Mouse (Mus musculus): ENCODE results near the gene Myf5. TPM values are rescaled to one million over a fixed set of nuclear protein-coding genes. Genes with fewer than 3 reads are reported as not detected.

Myf5 gene
- polyA plus RNA-seq, 1 experiment: not detected

GRCm38 (mm10) chr10:107502193-107502592 lies 16.3 kb upstream of the Myf5 start:
- 96% methylated on average over 7 of the region's 7 CpGs for WGBS
- no peak for TF ChIP-seq CTCF (IDR thresholded peaks at IDR 0.05; ENCODE audit: borderline replicate concordance, control insufficient read depth, extremely low read depth, insufficient read depth, low read length, poor library complexity)

GRCm38 (mm10) chr10:107499656-107500055 lies 13.7 kb upstream of the Myf5 start:
- DNase-seq: no peak
- H3K4me1 ChIP-seq (replicated peaks; ENCODE audit: control insufficient read depth, insufficient read depth, low read length): no peaks in the 10 kb centered on the region
- TF ChIP-seq POLR2A (IDR thresholded peaks at IDR 0.05; ENCODE audit: control insufficient read depth, extremely low read depth, insufficient read depth, low read length, poor library complexity) (no peak), CTCF (IDR thresholded peaks at IDR 0.05; ENCODE audit: borderline replicate concordance, control insufficient read depth, extremely low read depth, insufficient read depth, low read length, poor library complexity) (no peak)
- H3K4me3 ChIP-seq (ENCODE audit: control insufficient read depth, insufficient read depth, low read length): no peak overlapping the region
- no peaks in the 10 kb centered on the region for H3K36me3 ChIP-seq (ENCODE audit: control insufficient read depth, insufficient read depth, low read length)
- no peak overlapping the region for H3K27ac ChIP-seq (ENCODE audit: control insufficient read depth, insufficient read depth, low read length)
- no peaks in the 10 kb centered on the region for H3K27me3 ChIP-seq (ENCODE audit: control insufficient read depth, insufficient read depth, low read length)
- 89% methylated on average over 7 of the region's 7 CpGs for WGBS

More at GRCm38 (mm10) chr10:107502193-107502592, 16.3 kb upstream of the Myf5 start:
- Histone ChIP-seq H3K36me3 (ENCODE audit: control insufficient read depth, insufficient read depth, low read length) (no peaks in the 10 kb centered on the region), H3K27ac (ENCODE audit: control insufficient read depth, insufficient read depth, low read length) (no peak overlapping the region), H3K4me1 (replicated peaks; ENCODE audit: control insufficient read depth, insufficient read depth, low read length) (no peaks in the 10 kb centered on the region), H3K4me3 (ENCODE audit: control insufficient read depth, insufficient read depth, low read length) (no peak overlapping the region), H3K27me3 (ENCODE audit: control insufficient read depth, insufficient read depth, low read length) (no peaks in the 10 kb centered on the region)
- no peak for DNase-seq

GRCm38 (mm10) chr10:107496402-107496801 lies 10.5 kb upstream of the Myf5 start:
- DNase-seq: no peak
- Histone ChIP-seq H3K36me3 (ENCODE audit: control insufficient read depth, insufficient read depth, low read length) (no peaks in the 10 kb centered on the region), H3K27ac (ENCODE audit: control insufficient read depth, insufficient read depth, low read length) (no peak overlapping the region), H3K27me3 (ENCODE audit: control insufficient read depth, insufficient read depth, low read length) (no peaks in the 10 kb centered on the region), H3K4me3 (ENCODE audit: control insufficient read depth, insufficient read depth, low read length) (no peak overlapping the region), H3K4me1 (replicated peaks; ENCODE audit: control insufficient read depth, insufficient read depth, low read length) (no peaks in the 10 kb centered on the region)
- no peak for TF ChIP-seq POLR2A (IDR thresholded peaks at IDR 0.05; ENCODE audit: control insufficient read depth, extremely low read depth, insufficient read depth, low read length, poor library complexity)
- no peak for TF ChIP-seq CTCF (IDR thresholded peaks at IDR 0.05; ENCODE audit: borderline replicate concordance, control insufficient read depth, extremely low read depth, insufficient read depth, low read length, poor library complexity)
- 27% methylated on average over 1 of the region's 1 CpGs for WGBS

- 94% methylated on average over 6 of the region's 6 CpGs for WGBS
Observed at GRCm38 (mm10) chr10:107494568-107494967, 8.6 kb upstream of the Myf5 start, which contains the start of gene Myf6. TSS of gene Myf6 (minus strand) at chr10:107494737.

GRCm38 (mm10) chr10:107493580-107494474 lies 7.9 kb upstream of the Myf5 start:
- no peaks in the 10 kb centered on the region for H3K27me3 ChIP-seq (ENCODE audit: control insufficient read depth, insufficient read depth, low read length)
- no peak overlapping the region for H3K4me3 ChIP-seq (ENCODE audit: control insufficient read depth, insufficient read depth, low read length)
- no peaks in the 10 kb centered on the region for H3K36me3 ChIP-seq (ENCODE audit: control insufficient read depth, insufficient read depth, low read length)
- DNase-seq: no peak
- no peak overlapping the region for H3K27ac ChIP-seq (ENCODE audit: control insufficient read depth, insufficient read depth, low read length)
- TF ChIP-seq CTCF (IDR thresholded peaks at IDR 0.05; ENCODE audit: borderline replicate concordance, control insufficient read depth, extremely low read depth, insufficient read depth, low read length, poor library complexity): no peak
- TF ChIP-seq POLR2A (IDR thresholded peaks at IDR 0.05; ENCODE audit: control insufficient read depth, extremely low read depth, insufficient read depth, low read length, poor library complexity): no peak
- no peaks in the 10 kb centered on the region for H3K4me1 ChIP-seq (replicated peaks; ENCODE audit: control insufficient read depth, insufficient read depth, low read length)
- 57% methylated on average over 20 of the region's 20 CpGs for WGBS

More at GRCm38 (mm10) chr10:107494568-107494967, 8.6 kb upstream of the Myf5 start, which contains the start of gene Myf6:
- no peaks in the 10 kb centered on the region for H3K4me1 ChIP-seq (replicated peaks; ENCODE audit: control insufficient read depth, insufficient read depth, low read length)
- H3K27me3 ChIP-seq (ENCODE audit: control insufficient read depth, insufficient read depth, low read length): no peaks in the 10 kb centered on the region
- H3K27ac ChIP-seq (ENCODE audit: control insufficient read depth, insufficient read depth, low read length): no peak within 1 kb of the TSS
- no peaks in the 10 kb centered on the region for H3K36me3 ChIP-seq (ENCODE audit: control insufficient read depth, insufficient read depth, low read length)
- no peak for DNase-seq
- H3K4me3 ChIP-seq (ENCODE audit: control insufficient read depth, insufficient read depth, low read length): no peak within 1 kb of the TSS
- no peak for TF ChIP-seq POLR2A (IDR thresholded peaks at IDR 0.05; ENCODE audit: control insufficient read depth, extremely low read depth, insufficient read depth, low read length, poor library complexity)
- no peak for TF ChIP-seq CTCF (IDR thresholded peaks at IDR 0.05; ENCODE audit: borderline replicate concordance, control insufficient read depth, extremely low read depth, insufficient read depth, low read length, poor library complexity)

GRCm38 (mm10) chr10:107492867-107493579 lies 7.1 kb upstream of the Myf5 start:
- Histone ChIP-seq H3K27me3 (ENCODE audit: control insufficient read depth, insufficient read depth, low read length) (no peaks in the 10 kb centered on the region), H3K4me3 (ENCODE audit: control insufficient read depth, insufficient read depth, low read length) (no peak overlapping the region), H3K36me3 (ENCODE audit: control insufficient read depth, insufficient read depth, low read length) (no peaks in the 10 kb centered on the region), H3K4me1 (replicated peaks; ENCODE audit: control insufficient read depth, insufficient read depth, low read length) (no peaks in the 10 kb centered on the region), H3K27ac (ENCODE audit: control insufficient read depth, insufficient read depth, low read length) (no peak overlapping the region)
- TF ChIP-seq CTCF (IDR thresholded peaks at IDR 0.05; ENCODE audit: borderline replicate concordance, control insufficient read depth, extremely low read depth, insufficient read depth, low read length, poor library complexity): no peak
- no peak for TF ChIP-seq POLR2A (IDR thresholded peaks at IDR 0.05; ENCODE audit: control insufficient read depth, extremely low read depth, insufficient read depth, low read length, poor library complexity)
- WGBS: 32% methylated on average over 18 of the region's 18 CpGs
- DNase-seq: no peak

Measured in thymus, adult 2 months (tissue).